Mouse (Mus musculus): ENCODE results near the gene Kdsr.

Gene Kdsr

DNA sequence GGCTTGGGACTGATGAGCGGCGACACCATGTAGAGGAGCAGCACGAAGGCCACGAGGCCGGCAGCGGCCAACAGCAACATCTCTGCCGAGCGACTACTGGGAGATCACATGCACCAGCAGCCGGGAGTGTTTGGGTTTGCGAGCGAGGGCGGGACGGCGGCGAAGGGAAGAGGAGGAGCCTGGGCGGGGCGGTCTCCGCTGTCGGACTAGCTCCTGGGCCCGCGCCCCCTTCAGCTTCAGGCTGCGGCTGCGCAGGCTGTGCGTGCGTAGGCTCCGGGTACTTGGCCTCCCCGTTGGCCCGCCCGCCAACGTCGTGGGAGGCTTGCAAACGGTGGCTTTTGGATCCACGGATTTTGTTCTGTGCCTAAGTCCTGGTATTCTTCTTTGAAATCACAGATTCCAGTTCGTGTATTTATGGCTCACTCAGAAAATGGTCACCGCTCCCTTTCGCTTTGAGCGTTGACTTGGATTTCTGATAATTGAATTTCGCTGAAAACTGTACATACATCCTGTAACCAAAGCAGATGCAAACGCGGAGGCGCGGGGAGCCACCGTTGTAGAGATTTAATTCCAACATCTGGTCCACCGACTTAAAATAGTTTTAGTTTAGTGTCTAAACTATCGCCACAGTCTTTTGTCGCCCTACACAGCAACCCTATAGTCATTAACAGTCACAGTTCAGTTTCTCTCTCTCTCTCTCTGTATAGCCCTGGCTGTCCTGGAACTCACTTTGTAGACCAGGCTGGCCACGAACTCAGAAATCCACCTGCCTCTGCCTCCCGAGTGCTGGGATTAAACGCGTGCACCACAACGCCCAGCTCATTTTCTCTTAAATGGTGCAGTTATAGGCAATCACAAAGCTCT lies at the start of gene Kdsr:
Gene Kdsr (minus strand): TSS at position 156 of the 864 bp plus-strand sequence.
- DNase-seq (ENCODE audit: low spot score in 2 of 2), result peak; percentile 93 to 97

DNA sequence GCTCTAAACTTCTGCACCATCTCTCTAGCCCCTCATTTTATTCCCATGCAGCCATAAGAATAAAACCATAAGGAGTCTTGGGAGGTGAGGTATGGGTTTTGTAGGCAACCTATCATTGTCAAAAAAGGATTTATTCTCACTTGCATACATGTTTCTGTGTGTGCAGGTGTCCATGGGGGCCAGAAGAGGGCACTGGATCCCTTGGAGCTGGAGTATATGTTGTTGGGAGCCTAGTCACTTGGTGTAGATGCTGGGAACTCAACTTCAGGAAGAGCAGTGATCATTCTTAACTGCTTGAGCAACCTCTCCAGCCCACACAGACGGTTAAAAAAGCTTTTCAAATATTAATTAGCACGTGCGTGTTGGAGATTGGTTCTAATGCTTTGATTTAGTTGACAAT lies 40.4 kb upstream of the Kdsr start:
- DNase-seq (ENCODE audit: low spot score in 2 of 2), result no peak

DNA sequence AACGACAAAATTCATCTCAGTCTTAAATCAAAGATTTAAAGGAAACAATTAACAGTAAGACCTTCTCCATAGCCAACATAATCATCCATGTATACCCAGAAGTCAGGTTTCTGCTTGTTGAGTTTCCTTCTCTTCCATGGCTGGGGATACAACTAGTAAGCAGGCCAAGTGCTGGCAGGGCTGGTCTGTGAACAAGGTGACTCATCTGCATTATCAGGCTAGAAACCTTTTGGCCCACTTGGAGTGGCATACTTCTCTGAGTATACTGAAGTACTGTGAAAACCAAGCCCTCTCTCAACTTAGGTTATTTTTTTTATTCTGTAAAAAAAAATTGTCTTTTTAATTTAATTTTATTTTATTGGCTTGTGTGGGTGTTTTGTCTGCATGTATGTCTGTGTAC lies 39.9 kb upstream of the Kdsr start:
- DNase-seq (ENCODE audit: low spot score in 2 of 2), result peak in 1 of 2 experiments; percentile 59

GRCm38 (mm10) chr1:106796987-106797779 lies 37.7 kb upstream of the Kdsr start:
- no peak for DNase-seq (ENCODE audit: low spot score in 2 of 2)

- peak; percentile 75 to 90 for DNase-seq (ENCODE audit: low spot score in 2 of 2)
Observed at GRCm38 (mm10) chr1:106796542-106796924, 37.0 kb upstream of the Kdsr start, which contains the start of gene Vps4b. Gene Vps4b (minus strand): TSS chr1:106796728.

GRCm38 (mm10) chr1:106795634-106796541 lies 36.4 kb upstream of the Kdsr start:
- no peak for DNase-seq (ENCODE audit: low spot score in 2 of 2)

DNA sequence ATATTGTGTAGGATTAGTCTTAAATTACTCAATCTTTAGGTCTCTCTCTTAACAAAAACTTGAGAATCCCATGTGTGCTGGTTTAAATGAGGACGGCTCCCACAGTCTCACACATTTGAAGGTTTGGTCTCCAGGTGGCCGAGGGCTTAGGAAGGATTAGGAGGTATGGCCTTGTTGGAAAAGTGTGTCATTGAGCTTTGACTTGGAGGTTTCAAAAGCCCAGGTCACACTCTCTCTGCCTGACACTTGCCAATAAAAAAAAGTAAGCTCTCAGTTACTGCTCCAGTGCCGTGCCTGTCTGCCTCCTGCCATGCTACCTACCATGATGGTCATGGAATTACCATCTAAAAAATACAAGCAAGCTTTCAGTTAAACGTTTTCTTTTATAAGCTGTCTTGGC lies 15.4 kb upstream of the Kdsr start:
- no peak for DNase-seq (ENCODE audit: low spot score in 2 of 2)

- DNase-seq (ENCODE audit: low spot score in 2 of 2), result no peak
Observed at GRCm38 (mm10) chr1:106774092-106774491, 14.6 kb upstream of the Kdsr start.

GRCm38 (mm10) chr1:106768773-106769172 lies 9.2 kb upstream of the Kdsr start:
- no peak for DNase-seq (ENCODE audit: low spot score in 2 of 2)

- no peak for DNase-seq (ENCODE audit: low spot score in 2 of 2)
Observed at GRCm38 (mm10) chr1:106765771-106766170, 6.2 kb upstream of the Kdsr start.

DNA sequence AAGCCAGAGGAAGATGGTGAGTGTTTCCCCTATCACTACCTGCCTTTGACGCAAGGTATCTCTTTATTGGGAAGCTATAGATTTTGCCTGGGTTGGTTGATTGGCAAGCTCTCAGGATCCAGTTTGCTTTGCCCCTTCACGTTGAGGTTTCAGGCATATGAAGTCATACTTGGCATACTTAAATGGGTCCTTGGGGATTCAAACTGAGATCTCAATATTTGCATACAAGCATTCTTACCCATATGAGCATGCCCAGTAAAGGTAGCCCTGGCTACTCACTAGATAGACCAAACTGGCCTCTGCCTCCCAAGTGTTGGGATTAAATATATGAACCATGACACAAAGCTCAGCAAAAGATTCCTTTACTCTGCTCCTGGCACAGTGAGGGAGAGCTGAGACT lies 5.3 kb upstream of the Kdsr start:
- DNase-seq (ENCODE audit: low spot score in 2 of 2), result no peak

DNA sequence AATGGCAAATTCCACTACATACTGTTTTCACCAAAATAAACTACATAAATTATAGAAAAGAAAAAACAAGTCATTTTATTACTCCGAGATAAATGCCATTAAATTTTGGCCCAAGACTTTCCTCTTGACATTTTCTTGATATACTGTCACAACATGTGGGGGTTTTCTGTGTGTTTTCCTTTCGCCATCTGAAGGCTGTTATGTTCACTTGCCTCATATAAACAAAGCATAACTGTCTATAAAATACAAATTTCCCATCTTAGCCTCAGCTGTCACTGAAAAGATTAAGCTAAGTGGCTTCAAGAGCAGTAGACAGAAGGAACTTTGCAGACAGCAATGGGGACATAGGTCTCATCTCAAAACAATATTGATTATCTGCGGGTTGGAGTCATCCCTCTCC lies 4.8 kb upstream of the Kdsr start:
- no peak for DNase-seq (ENCODE audit: low spot score in 2 of 2)

DNA sequence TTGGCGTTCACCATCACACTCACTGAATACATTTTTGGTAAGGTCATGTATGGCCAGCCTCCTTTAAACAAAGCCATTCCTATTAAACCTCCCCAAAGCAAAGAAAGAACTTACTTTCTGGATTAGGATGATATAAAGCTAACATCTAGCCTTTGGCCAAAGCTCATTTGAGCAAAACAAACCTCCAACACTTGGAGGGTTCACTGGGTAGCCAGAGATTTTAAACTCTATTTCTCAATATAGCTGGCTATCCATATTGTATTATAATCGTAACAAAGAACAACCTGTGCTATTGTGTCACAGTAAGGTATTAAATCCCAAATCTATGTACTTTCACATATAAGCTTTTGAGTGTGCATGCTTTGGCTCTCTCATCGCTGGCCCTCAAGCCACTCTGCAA lies 1.2 kb upstream of the Kdsr start:
- DNase-seq (ENCODE audit: low spot score in 2 of 2), result no peak

DNA sequence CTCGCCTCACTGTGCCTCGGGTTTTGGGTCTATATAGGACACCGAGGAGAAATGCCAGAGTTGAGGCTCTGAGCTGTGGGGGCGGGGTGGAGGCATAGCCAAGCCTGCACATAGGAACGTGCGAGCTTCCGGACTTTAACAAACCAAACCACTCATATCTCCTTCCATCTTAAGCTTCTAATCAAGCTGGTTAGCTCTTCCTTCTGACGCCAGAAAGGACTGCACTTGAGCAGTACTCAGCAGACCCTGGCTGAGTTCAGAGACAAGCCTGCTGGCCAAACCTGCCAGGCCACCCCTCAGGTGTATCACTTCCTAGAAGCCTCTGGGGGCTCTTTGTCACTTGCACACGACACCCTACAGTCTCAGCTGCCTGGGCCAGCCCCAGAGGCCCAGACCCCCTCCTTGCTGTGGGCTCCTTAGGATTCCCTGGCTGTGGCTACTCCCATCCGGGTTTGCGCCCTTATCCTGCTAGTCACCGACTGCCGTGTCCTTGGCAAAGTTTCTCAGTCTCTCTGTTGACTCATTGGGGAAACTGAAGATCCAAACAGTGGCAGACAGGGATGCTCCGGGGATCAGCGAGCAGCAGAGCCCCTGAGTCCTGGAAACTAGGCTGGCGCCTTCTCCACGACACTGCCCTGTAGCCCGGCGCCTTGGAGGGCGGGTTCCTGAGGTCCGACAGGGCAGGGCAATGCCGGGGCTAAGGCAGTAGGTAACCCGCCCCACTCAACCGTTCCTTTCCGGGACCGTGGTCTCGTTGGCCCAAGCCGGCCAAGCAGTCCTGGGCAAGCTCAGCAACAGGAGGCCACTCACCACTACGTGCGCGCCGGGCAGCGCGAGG lies 574 bp downstream of the Kdsr start:
- peak in 1 of 2 experiments; percentile 25 for DNase-seq (ENCODE audit: low spot score in 2 of 2)

GRCm38 (mm10) chr1:106756633-106757032 lies 2.9 kb downstream of the Kdsr start:
- DNase-seq (ENCODE audit: low spot score in 2 of 2), result peak in 1 of 2 experiments; percentile 16

DNA sequence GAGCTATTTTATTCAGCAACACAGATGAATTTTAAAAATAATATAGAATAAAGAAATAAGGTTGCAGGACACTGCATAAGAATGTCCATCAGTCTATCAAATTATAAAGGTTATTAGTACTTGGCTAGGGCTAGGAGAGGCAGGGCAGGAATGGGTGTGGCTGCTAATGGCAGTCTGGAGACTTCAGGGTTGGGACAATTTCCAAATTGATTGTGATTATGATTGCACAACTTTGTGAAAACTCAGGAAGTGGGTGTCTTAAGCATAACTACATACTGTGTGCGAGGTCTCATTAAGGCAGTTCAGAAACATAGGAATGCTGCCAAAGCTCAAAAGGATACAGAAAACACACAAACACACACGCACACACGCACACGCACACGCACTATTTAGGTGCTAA lies 7.5 kb downstream of the Kdsr start:
- DNase-seq (ENCODE audit: low spot score in 2 of 2), result no peak

DNA sequence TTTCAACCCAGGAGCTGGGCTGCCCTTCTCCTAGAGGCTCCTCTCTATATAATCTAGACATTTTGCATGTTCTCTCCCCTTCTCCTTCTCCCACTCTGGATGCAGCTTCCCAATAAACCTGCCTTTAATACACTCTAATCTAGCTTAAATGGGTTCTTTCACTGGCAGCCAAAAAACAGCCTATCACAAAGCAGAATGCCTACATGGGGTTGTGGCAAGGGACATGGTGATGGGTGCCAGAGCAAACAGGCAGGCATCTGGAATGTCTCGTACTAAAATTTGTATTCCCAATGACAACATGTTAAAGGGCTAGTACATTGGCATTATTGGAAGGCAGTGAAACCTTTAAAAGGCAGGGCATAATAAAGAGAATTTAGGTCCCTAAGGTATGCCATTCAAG lies 8.9 kb downstream of the Kdsr start:
- DNase-seq (ENCODE audit: low spot score in 2 of 2), result no peak

DNA sequence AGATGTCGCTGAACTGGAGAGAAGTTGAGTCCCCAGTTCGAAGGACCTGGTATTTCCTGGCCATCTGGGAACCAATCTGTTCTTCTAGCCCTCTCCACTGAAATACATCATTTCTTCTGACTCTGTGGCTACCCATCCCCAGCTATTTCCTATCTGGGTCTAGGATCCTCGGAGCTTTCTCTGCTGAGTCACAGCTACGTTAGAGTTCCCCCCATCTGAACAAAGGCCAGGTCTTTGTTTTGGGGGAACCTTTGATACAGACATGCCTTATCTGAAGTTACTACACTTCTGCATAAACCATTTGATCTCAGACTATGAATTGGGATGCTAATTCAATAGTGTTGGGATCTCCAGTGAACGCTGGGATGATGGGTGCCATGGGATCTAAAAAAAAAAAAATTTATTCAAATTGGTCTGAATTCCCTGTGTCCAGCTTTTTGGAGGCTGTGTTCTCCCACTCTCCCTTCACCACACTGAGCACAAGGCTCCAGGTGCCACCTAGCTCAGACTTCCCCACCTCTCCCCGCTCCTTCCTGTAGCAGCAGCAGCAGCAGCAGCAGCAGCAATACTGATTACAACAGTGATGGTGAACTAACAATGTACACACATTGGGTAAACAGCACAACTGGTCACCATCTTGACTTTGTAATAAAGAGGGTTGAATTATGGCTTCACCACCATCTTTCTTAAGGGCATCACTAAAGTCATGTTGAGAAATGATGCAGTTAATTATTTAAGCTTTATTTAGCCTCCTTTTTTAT lies 10.8 kb downstream of the Kdsr start:
- DNase-seq (ENCODE audit: low spot score in 2 of 2), result no peak

GRCm38 (mm10) chr1:106742980-106743379 lies 16.5 kb downstream of the Kdsr start:
- no peak for DNase-seq (ENCODE audit: low spot score in 2 of 2)

DNA sequence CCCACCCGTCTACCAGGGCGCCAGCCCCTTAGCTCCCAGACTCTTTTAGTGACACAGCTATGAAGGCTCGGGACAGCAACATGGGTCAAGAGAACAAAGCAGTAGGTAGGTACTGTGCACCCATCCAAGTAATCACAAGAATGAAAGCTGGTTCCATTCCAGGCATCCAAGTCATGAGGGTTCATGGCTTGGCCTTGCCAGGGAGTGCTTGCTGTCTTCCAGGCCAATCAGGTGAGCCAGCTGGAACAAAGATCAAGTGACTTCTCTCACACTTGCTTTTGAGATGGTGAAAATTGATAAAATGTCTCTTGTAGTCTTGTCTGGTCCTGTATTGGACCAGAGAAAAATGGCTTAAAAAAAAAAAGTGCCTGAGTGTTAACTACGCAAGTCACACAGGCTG lies 18.8 kb downstream of the Kdsr start:
- no peak for DNase-seq (ENCODE audit: low spot score in 2 of 2)
